Mouse (Mus musculus) heart, adult 8-10 months (tissue): Measurements from ENCODE around the gene Mapt. TPM values are rescaled to one million over a fixed set of nuclear protein-coding genes. Genes with fewer than 3 reads are reported as not detected.
"Not testable (repeated sequence)": the region's sequence is repeated elsewhere in the genome, so short reads cannot be mapped to it uniquely, and the experiment has no call there.

ENCODE experiments used
- DNase-seq: peaks from one replicate; pipeline ENCODE4 v3.0.0; 2022; ENCODE audit warnings: low spot score
- total RNA-seq, 4 experiments: library from RNA; stranded (reverse); gene quantifications; 2 replicates each; pipeline ENCODE4 v1.2.4; 2022

Mapt gene
- 100 to 1,000 TPM in 1 of 4 experiments, 10 to 100 TPM in 3; 85.8 to 115 (median 96.0) TPM for total RNA-seq

DNA sequence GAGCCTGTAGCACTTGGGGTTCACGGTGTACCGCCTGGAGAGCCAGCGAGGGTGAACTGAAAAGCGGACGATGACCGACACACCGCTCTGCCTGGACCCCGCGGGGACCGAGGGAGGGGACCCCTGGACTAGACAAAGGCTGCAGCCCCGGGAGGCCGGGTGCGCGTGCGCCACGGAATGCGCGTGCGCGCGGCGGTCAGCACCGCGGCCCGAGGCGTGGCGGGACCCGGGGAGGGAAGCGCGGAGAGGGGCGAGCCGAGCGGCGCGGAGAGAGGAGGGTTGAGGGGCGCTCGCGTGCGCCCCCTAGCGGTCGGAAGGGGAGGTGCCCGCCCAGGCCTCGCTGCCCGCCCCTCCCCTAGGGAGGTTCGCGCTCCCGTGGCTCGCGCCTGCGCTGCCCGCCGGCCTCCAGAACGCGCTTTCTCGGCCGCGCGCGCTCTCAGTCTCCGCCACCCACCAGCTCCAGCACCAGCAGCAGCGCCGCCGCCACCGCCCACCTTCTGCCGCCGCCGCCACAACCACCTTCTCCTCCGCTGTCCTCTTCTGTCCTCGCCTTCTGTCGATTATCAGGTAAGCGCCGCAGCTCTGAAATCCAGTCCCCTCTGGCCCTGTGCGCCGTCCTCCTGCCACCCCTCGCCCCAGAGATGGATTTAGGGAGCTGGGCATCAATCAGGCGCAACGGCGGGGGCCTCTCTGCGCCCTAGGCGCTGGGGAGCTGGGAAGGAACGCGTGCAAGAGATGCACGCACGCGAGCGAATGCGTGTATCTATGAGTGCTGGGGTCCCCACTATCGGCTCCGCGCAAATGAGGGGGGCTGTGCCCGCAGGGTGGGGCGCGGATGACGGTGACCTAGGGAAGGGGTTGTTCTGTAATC lies at the start of gene Mapt:
Gene Mapt (plus strand): TSS at position 350 of the 871 bp plus-strand sequence.
- peak; percentile 85 for DNase-seq

DNA sequence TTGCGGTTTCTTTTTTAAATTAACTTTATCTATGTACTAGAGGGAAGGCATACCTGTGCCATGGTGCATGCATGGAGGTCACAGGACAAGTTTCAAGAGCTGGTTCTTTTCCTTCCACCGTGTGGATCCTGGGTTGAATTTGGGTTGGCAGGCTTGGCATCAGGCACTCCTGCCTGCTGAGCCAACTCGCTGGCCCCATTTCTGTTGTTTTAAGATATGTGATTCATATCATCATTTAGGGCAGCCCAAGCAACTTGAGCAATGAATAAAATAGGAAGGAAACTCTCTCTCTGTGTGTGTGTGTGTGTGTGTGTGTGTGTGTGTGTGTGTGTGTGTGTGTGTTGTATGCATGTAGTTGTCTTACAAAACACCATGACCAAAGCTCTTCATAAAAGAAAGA lies 49.0 kb upstream of the Mapt start:
- DNase-seq, result no peak

DNA sequence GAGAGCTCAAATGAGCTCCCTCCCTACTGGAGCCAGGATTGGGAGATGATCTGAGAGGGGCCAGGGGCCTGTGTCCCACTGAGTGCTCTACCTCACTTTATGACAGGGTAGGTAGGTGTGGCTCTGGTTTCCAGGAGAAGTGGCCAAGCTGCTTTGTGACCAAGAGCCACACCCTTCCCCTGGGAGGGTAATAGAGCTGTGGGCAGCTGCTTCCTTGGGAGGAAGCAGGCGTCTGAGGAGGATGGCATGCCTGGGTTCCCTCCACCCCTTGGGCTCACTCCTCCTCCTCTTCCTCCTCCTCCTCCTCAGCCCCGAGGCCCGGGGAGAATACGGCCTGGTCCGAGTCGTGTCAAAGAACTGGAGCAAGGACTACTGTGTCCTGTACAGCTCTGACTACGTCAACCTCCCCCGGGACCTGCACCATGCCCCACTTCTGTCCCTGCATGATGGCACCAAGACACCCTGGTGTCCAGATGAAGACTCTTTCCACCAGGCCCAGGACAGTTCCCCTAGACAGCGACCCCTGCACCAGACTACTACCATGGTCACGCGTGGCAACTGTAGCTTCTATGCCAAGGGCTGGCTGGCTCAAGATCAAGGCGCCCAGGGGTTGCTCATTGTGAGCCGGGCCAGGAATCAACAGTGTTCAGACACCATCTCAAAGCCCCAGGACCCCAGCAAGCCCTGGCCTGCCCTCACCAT lies 44.9 kb upstream of the Mapt start, which contains the start of gene Sppl2c:
Gene Sppl2c (plus strand): TSS at position 193 of the 702 bp plus-strand sequence.
- DNase-seq, result no peak

DNA sequence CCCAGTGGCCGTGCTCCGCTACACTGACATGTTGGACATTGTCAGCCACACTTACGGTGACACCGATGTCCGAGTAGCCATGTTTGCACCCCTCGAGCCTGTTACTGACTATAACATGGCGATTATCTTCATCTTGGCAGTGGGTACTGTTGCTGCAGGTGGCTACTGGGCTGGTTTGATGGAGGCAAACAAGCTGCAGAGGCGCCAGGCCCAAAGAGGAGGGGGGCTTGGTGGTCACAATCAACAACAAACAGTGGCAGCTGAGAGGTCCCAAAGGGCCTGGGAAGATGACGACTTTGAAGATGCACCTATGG lies 44.4 kb upstream of the Mapt start:
- no peak for DNase-seq

DNA sequence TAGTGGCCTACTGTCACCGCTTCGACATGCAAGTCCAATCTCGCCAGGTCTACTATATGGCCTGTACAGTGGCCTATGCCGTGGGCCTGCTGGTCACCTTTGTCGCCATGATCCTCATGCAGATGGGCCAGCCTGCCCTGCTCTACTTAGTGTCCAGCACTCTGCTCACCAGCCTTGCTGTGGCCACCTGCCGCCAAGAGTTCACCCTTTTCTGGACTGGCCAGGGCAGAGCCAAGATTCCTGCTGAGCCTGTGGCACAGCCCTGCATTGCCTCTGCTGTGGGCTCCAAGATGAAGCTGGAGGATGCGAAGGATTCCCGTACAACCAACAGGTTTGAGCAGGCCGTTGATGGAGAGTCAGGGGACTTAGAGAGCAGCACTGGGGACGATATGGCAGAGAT lies 43.4 kb upstream of the Mapt start:
- no peak for DNase-seq

DNA sequence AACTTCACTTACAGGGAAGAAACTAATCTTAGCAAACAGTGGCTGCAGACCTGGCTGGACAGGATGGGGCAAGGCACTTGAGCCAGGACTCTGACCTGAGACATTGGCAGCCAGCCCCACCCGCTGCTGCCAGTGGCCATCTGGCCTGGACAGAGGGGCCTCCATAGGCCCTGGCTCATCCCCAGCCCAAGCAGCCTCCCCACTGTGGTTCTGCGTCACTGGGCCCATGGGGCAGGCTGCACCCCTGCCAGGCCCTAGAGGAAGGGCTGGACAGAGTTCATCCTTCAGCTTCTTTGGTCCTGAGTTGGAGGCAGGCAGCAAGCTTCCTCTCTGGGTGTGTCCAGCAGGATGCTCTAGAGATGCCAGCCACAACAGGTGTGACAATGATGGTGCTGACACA lies 41.2 kb upstream of the Mapt start:
- DNase-seq, result no peak

DNA sequence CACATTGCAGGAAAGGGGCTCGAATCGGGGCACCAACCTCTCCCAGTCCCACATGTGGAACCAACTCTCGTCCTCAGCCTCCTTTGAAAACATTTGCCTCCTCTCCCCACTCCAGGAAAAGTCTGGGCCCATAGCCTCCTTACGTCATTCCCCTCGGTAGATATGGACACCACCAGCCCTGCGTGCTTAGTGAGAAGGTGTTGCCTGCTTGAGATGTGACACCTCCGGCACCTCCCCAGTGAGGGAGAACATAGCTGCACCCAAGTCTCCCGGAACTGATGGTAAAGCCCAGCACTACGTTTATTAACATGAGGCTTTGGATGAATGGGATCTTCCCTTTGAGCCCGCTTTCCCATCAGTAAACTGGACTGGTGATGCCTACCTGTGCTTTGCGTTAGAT lies 35.8 kb upstream of the Mapt start:
- no peak for DNase-seq

DNA sequence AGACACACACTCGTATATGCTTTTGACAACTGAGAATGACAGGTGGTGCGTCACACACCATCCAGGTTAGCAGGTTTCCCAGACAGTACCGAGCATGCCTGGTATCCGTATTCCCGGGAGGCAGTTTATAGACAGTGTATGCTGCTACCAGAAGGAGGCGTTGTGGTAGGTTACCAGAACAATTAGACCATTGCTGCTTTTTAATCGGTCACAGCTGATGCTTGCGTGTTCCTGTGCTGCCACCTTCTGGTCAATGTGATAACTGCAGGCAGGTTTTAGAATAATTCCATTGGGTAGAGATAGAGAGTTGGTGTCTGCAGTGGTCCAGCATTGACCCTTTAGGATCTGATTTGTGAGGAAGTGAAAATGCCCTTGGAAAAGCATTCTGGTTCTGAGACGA lies 35.4 kb upstream of the Mapt start:
- peak; percentile 80 for DNase-seq

DNA sequence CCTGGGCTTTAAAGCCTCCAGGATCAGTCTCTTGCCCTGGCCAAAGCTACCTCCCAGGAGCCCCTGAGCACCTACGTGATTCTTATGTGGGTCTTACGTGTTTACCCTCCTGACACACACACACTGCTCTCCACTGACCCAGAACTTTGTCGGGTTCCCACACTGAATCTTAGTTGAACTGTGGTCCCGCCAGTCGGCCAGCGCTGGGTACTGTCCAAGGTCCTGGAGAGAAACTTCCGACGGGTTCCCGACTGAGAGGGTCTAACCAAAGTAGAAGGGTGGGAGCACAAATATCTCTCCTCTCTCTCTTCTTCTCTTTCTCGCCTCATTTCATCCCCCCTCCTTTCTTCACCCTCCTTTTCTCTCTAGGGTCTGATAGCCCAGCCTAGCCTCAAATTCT lies 33.3 kb upstream of the Mapt start:
- no peak for DNase-seq

DNA sequence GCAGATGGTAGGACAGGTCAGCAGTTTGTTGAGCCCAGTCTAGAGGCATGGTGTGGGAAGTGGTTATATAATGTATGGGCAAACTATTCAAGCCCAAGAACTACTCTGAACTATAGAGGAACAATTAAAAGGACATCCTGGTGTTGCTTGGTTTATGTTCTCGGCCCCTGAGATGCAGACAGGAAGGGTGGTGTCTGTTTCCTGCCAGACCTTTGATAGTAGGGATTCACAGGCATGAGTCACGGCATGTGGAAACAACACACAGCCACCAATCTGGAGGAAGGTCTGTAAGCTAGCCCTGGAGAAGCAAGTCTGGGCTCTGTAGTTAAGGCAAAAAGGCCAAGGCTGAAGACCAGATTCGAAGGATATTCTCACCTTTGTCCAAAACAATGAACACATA lies 27.9 kb upstream of the Mapt start:
- DNase-seq, result no peak

DNA sequence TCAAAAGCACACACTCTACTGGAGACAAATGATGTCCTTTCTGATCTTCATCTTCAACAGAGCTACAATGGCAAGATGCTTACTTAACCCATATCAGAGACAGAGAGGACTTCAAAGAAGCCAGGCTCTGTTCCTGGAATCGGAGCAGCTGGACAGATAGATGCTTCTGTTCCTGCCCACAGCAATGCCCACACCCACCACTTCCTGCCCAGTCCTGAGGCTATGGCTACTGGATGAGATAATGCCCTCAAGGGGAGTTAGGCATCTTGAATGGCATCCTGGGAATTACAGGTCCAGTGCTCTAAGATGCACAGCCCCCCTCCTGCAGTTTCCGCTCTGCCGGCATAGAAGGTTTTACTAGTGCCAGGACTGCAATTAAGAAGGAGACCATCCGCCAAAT lies 24.6 kb upstream of the Mapt start:
- DNase-seq, result no peak

DNA sequence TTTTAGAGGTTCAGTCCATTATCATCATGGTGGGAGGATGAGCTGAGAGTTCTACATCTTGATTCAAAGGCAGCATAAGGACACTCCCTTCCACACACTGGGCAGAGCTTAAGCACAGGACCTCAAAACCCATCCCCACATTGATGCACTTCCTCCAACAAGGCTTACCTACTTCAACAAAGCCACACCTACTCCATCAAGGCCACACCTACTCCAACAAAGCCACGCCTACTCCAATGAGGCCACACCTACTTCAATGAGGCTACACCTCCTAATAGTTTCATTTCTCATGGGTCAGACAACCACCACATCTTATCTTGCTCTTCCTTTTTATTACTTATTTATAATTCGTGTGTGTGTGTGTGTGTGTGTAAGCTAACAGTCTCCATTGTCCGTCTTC lies 22.1 kb upstream of the Mapt start:
- no peak for DNase-seq

DNA sequence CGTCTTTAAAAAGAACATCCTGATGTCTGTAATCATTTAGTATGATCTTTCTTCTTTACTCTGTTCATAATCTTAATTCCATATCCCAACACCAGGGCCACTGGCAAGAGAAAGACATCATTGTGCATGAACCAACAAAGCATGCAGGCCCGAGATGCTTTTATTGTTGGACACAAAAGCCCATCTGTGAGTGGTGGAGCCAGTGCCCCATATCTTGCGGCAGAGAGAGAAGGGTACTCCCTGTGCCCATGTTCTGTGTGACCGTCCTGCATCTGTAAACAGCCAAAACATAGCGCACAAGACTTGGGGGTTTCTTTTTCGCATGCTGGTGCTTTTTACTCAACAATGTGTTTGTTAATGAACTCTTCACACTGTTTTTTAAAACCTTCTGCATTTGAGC lies 19.9 kb upstream of the Mapt start:
- DNase-seq, result no peak

DNA sequence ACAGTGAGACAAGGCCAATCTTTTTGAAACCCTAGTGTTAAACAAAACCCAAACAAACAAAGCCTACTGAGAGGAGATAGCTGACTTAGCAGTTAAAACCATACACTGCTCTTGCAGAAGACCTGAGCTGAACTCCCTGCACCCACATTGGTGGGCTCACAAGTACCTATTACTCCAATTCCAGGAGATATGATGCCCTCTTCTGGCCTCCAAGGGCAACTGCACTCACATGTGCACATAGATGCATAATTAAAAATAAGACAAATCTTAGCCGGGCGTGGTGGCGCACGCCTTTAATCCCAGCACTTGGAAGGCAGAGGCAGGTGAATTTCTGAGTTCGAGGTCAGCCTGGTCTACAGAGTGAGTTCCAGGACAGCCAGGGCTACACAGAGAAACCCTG lies 17.1 kb upstream of the Mapt start:
- not testable (repeated sequence) for DNase-seq

DNA sequence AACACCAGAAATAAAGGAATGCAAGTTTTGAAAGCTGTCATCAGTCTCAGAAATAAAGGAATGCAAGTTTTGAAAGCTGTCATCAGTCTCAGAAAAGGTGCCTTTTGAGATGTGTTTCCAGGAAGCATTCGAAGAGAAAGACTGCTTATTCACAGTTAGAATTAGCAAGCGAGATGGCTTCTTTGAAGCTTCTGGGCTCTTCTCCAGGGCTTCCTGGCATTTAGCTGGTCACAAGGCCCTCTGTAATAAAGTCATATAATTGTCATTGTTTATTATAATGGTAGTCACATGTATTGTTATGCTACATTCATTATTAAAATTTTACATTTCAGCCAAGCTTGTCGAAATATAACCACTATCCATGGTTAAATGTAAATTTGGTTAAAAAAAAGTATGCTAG lies 13.1 kb upstream of the Mapt start:
- no peak for DNase-seq

DNA sequence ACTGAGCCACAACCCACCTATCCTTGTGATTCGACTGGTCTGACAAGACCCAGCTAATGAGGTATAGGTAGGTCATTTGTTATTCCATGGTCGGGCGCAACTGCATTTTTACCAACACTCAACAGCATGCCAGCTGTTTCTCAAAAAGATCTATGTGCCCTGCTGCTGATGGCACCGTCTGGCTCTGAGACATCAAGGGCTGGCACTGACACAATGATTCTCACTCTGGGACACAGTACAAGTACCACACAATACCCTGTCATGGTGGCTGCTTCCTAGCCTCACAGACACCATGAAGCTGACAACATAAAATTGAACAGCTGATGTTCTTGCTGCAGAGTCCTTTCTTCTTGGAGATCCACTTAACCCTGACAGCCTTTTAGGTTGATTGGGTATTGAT lies 10.9 kb upstream of the Mapt start:
- no peak for DNase-seq

DNA sequence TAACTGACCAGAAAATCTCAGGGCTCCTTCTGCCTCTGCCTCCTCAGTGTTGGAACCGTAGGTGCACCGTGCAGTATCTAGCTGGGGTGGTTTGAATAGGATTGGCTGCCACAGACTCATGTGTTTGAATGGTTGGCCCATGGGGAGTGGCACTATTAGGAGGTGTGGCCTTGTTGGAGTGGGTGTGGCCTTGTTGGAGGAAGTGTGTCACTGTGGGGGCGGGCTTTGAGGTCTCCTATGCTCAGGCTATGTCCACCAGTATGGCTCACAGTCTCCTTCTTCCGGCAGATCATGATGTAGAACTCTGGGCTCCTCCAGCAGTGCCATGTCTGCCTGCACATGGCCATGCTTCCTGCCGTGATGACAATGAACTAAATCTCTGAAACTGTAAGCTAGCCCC lies 9.4 kb upstream of the Mapt start:
- no peak for DNase-seq

DNA sequence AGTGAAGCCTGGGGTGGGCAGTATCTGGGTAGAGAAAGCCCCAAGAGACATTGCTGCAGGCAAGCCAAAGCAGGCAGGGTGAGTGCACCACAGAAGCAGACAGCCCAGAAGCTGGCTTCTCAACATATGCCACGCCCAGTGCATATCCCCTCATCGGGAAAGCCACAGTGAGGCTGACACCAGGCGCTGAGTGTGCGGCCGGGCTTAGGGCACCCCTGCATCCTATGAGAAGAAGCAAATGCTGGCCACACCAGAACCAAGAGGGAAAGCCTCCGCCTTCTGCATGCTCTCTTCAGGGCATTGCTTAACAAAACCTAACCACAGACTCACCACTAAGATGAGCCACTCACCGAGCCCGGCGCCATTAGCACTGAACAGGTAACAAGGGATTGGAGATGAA lies 7.9 kb upstream of the Mapt start:
- DNase-seq, result no peak

DNA sequence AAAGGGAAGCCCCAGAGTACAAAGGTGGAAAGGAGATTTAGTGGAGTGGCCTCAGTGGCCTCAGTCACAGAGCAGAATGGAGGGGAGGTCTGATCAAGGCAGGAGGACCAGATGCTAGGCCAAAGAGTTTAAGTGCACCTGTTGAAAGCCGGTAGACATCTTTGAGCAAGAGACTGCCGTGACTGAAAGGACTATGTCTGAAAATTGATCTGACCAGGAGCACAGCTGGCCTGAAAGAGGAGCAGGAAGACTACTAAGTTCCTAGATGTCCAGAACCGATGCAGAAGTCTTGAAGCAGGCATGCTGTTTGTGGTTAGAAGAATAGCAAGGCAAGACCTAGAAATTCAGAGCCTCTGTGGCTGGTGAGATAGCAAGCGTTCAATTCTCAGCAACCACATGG lies 1.8 kb upstream of the Mapt start:
- no peak for DNase-seq

DNA sequence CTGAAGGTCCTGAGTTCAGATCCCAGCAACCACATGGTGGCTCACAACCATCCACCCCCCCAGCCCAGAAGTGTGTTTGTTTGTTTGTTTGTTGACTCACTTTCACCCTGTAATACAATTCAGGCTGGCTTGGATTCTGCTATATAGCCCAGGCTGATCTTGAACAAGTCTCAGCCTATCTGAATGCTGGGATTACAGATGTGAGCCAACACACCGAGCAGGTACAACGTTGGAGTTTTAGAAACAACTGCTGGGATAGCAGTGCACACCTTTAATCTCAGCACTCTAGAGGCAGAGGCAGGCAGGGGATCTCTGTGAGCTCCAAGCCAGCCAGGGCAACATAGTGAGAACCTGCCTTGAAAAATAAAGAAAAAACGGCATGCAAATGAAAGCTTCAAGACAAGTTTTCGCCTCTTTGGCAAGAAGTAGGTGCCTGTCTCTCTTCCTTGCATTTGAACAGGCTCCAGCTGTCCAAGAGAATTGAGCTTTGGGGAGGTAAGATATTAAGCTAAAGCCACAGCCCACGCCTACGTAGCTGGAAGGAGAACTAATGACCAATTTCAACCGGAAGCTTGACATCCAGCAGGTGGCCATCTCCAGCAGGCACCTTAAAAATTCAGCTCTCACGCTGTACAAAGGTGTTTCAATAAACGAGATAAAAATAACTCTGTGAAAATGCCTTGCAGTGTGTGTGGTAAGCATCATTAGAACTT lies 968 bp upstream of the Mapt start:
- DNase-seq, result no peak

DNA sequence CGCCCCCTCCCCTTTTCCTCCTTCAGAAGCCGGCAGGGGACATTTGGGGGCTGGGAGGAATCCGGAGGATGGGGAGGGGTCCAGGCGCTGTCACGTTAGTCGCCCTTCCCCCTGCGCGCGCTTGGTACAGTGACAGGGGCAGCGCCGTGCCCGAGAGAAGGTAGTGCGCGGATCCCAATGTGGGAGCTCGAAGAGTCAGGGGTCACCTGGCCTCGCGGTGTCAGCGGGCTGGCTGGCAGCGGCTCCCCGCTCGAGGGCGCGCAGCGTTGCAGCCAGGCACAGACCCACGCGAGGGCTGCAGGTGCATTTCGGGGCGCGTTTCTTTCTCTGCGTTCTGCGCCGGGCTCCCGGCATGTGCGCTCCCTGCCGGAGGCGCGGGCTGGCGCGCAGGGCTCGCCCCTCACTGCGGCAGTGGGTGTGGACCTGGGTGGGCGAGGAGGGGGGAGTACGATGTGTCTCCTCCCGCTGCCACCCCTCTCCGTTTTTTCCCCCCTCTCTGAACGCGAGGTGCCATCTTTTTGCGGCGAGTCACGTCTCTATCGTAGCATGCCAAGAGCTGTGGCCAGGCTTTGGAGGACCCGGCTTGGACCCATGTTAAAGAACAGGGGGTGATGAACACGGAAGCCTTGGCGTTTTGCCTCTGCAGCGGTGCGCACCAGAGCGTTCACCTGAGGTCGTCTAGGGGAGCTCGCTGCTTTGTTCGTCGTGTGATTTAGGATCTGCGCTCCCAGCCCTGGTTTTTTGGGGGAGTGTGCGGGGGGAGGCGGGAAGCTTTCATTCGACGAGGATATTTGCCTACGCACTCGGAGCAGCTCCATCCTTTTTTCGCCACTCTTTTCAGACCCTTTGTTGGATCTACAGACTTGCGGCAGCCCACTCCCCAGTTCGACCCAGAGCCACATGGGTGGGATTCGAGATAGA lies 1.2 kb downstream of the Mapt start:
- no peak for DNase-seq

DNA sequence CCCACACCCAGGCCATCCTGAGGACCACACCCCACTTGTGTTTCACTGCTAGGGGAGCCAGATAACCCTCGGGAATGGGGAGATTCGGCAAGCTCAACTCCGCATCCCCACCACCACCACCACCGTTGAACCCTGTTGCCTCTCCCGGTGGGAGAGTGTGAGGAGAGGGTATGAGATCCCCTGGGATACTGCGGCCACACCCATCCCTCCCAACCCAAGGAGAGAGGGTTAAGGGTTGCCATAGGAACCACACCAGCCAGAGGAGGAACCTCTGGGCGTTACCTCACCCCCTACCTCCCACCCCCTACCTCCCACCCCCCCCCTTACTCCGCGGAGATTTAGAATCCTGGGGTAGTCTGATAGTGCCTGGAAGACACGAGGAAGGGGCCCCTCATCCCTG lies 1.9 kb downstream of the Mapt start:
- no peak for DNase-seq
